Mouse (Mus musculus) embryonic facial prominence, embryonic 11.5 days (tissue): ENCODE results near the gene Wipf2. TPM values are rescaled to one million over a fixed set of nuclear protein-coding genes. Genes with fewer than 3 reads are reported as not detected.
A peak's percentile ranks its signal among the peaks of the same experiment; 100 is the strongest.

Experiments
- ATAC-seq: fragments of 200-750 bp; cut with Nextera tagmentation; replicated peaks from 2 replicates; pipeline ENCODE4 v1.8.0; 2017; ENCODE audit warnings: low read depth; ENCODE audit not compliant: insufficient number of reproducible peaks, low FRiP score, low TSS enrichment
- DNase-seq: peaks from one replicate; pipeline ENCODE4 v3.0.0-alpha.2; 2015; ENCODE audit warnings: low spot score
- H3K27ac ChIP-seq: fragments of 300-500 bp; sonication (generic); replicated peaks from 2 replicates; pipeline ENCODE4 v1.5.1; 2014; ENCODE audit warnings: mild to moderate bottlenecking, low read depth, low read length, control low read depth
- H3K27me3 ChIP-seq: fragments of 300-500 bp; sonication (generic); 2 replicates; pipeline ENCODE4 v1.6.1; 2014; ENCODE audit warnings: mild to moderate bottlenecking, low read length, moderate library complexity, mixed read lengths; ENCODE audit not compliant: control insufficient read depth, insufficient read depth
- H3K36me3 ChIP-seq: fragments of 300-500 bp; sonication (generic); replicated peaks from 2 replicates; pipeline ENCODE4 v1.6.1; 2014; ENCODE audit warnings: low read depth, mild to moderate bottlenecking, low read length, moderate library complexity, mixed read lengths; ENCODE audit not compliant: control insufficient read depth, insufficient read depth
- H3K4me1 ChIP-seq: fragments of 300-500 bp; sonication (generic); 2 replicates; pipeline ENCODE4 v1.6.1; 2014; ENCODE audit warnings: low read length, mixed read lengths; ENCODE audit not compliant: control insufficient read depth, insufficient read depth
- H3K4me2 ChIP-seq: fragments of 300-500 bp; sonication (generic); 2 replicates; pipeline ENCODE4 v1.6.1; 2014; ENCODE audit warnings: low read depth, mild to moderate bottlenecking, control low read depth, low read length, moderate library complexity
- H3K4me3 ChIP-seq: fragments of 300-500 bp; sonication (generic); 2 replicates; pipeline ENCODE4 v1.5.1; 2014; ENCODE audit warnings: low read depth, low read length, control low read depth
- H3K9ac ChIP-seq: fragments of 300-500 bp; sonication (generic); replicated peaks from 2 replicates; pipeline ENCODE4 v1.6.1; 2014; ENCODE audit warnings: mild to moderate bottlenecking, control low read depth, low read length
- H3K9me3 ChIP-seq: fragments of 300-500 bp; sonication (generic); replicated peaks from 2 replicates; pipeline ENCODE4 v1.6.1; 2016; ENCODE audit warnings: mild to moderate bottlenecking, low read length, inconsistent platforms, mixed read lengths; ENCODE audit not compliant: control insufficient read depth
- WGBS: fragments of 180-500 bp; shearing (Covaris S2); extraction: QIAGEN DNeasy Blood & Tissue Kit; methylation state at CpG from one replicate; pipeline ENCODE4 v1.1.7; 2014; 5-methylcytosine and 5-hydroxymethylcytosine counted together
- polyA plus RNA-seq: library from polyadenylated mRNA; unstranded; fragments of >200 nt; fragmentation: Nextera tagmentation; extraction: Ambion mirVana; gene quantifications from 2 replicates; pipeline ENCODE4 v1.2.1, GENCODE M21; 2014

Wipf2 gene
- polyA plus RNA-seq, 1 experiment from 2014 or later, result 4.6 TPM

GRCm38 (mm10) chr11:98863751-98864429 is 452 bp downstream of the Wipf2 start:
- under 1% methylated on average over 39 of the region's 39 CpGs for WGBS
- Histone ChIP-seq H3K36me3 (no peaks in the 10 kb centered on the region), H3K4me2 (peak overlapping the region; percentile 41)

GRCm38 (mm10) chr11:98867293-98867692 is 3.9 kb downstream of the Wipf2 start:
- Histone ChIP-seq H3K9ac (no peak overlapping the region), H3K4me1 (no peaks in the 10 kb centered on the region), H3K27ac (no peak overlapping the region), H3K9me3 (no peaks in the 10 kb centered on the region), H3K27me3 (no peaks in the 10 kb centered on the region), H3K4me3 (no peak overlapping the region), H3K36me3 (no peaks in the 10 kb centered on the region), H3K4me2 (no peak overlapping the region)
- no peak for DNase-seq
- 72% methylated on average over 12 of the region's 12 CpGs for WGBS
- no peak for ATAC-seq

More at GRCm38 (mm10) chr11:98863751-98864429, 452 bp downstream of the Wipf2 start:
- DNase-seq, result peak; percentile 86
- Histone ChIP-seq H3K27me3 (no peaks in the 10 kb centered on the region), H3K4me3 (peak overlapping the region; percentile 58), H3K27ac (peak overlapping the region; percentile 90), H3K9ac (peak overlapping the region; percentile 71), H3K9me3 (no peaks in the 10 kb centered on the region), H3K4me1 (no peaks in the 10 kb centered on the region)
- peak; percentile 75 for ATAC-seq

DNA sequence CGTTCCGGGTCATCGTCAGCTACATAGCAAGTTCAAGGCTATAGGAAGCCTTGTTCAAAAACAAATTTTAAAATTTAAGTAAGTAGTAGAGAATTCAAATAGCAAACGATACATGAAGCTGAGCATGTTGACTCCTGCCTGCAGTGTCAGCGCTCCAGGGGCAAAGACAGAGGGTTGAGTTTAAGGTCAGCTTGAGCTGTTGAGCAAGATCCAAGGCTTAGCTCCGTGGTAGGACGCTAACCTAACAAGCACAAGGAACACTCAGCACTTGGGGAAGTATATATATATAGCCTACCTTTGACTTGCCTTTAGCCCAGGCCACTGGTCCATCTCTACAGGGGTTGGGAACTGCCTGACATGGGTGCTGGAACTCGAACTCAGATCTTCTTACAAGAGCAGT is 6.5 kb downstream of the Wipf2 start:
- 91% methylated on average over 8 of the region's 8 CpGs for WGBS
- H3K4me3 ChIP-seq, result no peak overlapping the region
- no peak overlapping the region for H3K27ac ChIP-seq
- H3K9me3 ChIP-seq, result no peaks in the 10 kb centered on the region
- DNase-seq (no peak), ATAC-seq (no peak)
- H3K36me3 ChIP-seq, result no peaks in the 10 kb centered on the region; the same call in 1 of the 2 replicates
- no peaks in the 10 kb centered on the region for H3K27me3 ChIP-seq
- no peaks in the 10 kb centered on the region for H3K4me1 ChIP-seq
- H3K9ac ChIP-seq, result no peak overlapping the region
- H3K4me2 ChIP-seq, result no peak overlapping the region

- H3K36me3 ChIP-seq, result no peaks in the 10 kb centered on the region; the same call in none of the 2 replicates
- ATAC-seq (no peak), DNase-seq (no peak)
- no peaks in the 10 kb centered on the region for H3K27me3 ChIP-seq
- no peak overlapping the region for H3K4me2 ChIP-seq
- no peaks in the 10 kb centered on the region for H3K4me1 ChIP-seq
- no peak overlapping the region for H3K9ac ChIP-seq
- no peak overlapping the region for H3K4me3 ChIP-seq
- WGBS, result 82% methylated on average over 5 of the region's 5 CpGs
- no peaks in the 10 kb centered on the region for H3K9me3 ChIP-seq
- H3K27ac ChIP-seq, result no peak overlapping the region
Measured at GRCm38 (mm10) chr11:98870791-98871190, 7.4 kb downstream of the Wipf2 start.

DNA sequence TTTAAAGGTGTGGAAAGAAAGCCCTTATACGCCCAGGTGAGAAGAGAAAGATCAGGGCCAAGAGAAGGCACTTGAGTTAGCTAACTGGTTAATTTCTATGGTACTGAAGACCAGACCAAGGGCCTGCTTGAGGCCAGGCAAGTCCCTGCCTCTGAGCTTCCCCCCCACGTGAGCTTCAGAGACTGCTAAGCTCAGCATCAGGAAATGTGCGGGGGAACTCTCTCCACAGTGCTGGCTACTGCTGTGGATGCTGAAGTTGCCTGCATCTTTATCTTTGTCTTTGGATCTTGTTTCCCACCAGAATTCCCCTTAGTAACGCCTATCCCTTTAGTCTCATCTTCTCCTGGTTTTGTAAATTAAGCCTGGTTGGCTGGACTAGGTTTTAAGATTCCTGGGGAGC is 8.0 kb downstream of the Wipf2 start:
- H3K27ac ChIP-seq, result no peak overlapping the region
- DNase-seq (no peak), ATAC-seq (no peak)
- WGBS, result 61% methylated on average over 4 of the region's 4 CpGs
- H3K27me3 ChIP-seq, result no peaks in the 10 kb centered on the region
- no peak overlapping the region for H3K4me2 ChIP-seq
- no peaks in the 10 kb centered on the region for H3K4me1 ChIP-seq
- no peak overlapping the region for H3K4me3 ChIP-seq
- H3K9ac ChIP-seq, result no peak overlapping the region
- H3K36me3 ChIP-seq, result no peaks in the 10 kb centered on the region; the same call in none of the 2 replicates
- no peaks in the 10 kb centered on the region for H3K9me3 ChIP-seq

- no peak overlapping the region for H3K4me3 ChIP-seq
- peak; percentile 59 for DNase-seq
Measured at GRCm38 (mm10) chr11:98872040-98872439, 8.6 kb downstream of the Wipf2 start.

DNA sequence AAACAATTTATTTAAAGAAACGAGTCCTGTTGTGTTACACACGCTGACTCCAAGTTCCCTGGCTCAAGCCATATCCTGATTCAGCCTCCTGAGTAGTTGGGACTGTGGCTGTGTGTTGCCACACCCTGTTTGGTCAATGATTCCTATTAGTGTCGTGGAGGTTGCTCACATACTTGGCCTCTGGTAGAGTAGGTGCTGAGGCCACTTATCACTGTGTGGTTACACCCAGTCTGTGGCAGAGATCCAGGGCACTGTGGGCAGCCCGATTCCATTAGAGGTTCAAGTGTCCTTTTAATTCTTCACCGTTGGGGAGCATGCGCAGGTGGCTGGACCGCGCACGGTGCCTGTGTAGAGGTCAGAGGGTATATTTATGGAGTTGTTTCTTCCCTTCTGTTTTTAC is 10.5 kb downstream of the Wipf2 start:
- Histone ChIP-seq H3K27ac (no peak overlapping the region), H3K4me3 (no peak overlapping the region), H3K9ac (no peak overlapping the region), H3K4me1 (peaks cover 3% of the 10 kb centered on the region), H3K4me2 (no peak overlapping the region), H3K27me3 (no peaks in the 10 kb centered on the region), H3K36me3 (no peaks in the 10 kb centered on the region; the same call in none of the 2 replicates), H3K9me3 (no peaks in the 10 kb centered on the region)
- ATAC-seq (no peak), DNase-seq (no peak)
- 94% methylated on average over 9 of the region's 9 CpGs for WGBS

More at GRCm38 (mm10) chr11:98872040-98872439, 8.6 kb downstream of the Wipf2 start:
- no peaks in the 10 kb centered on the region for H3K4me1 ChIP-seq
- no peak overlapping the region for H3K4me2 ChIP-seq
- no peaks in the 10 kb centered on the region for H3K9me3 ChIP-seq
- H3K27ac ChIP-seq, result no peak overlapping the region
- WGBS, result 56% methylated on average over 4 of the region's 4 CpGs
- no peaks in the 10 kb centered on the region; the same call in none of the 2 replicates for H3K36me3 ChIP-seq
- no peaks in the 10 kb centered on the region for H3K27me3 ChIP-seq
- no peak for ATAC-seq
- H3K9ac ChIP-seq, result no peak overlapping the region

DNA sequence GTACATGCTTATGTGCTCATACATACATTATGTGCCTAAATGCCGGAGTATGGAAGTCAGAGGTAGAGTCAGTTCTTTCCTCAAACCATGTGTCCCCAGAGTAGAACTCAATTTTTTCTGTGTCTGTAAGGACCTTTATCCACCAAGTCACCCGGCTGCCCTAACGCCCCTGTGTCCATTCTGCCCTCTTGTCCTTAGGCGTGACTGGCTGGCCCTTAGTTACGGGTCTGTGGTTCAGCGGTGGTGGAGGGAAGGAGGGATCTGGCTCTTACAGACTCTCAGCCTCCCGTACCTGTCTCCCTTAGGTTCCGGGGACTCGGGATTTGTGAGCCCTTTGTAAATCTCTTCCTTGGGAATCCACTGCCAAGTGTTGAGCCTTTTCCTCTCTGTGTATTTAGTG is 13.6 kb downstream of the Wipf2 start:
- no peaks in the 10 kb centered on the region; the same call in none of the 2 replicates for H3K36me3 ChIP-seq
- no peaks in the 10 kb centered on the region for H3K27me3 ChIP-seq
- 84% methylated on average over 9 of the region's 9 CpGs for WGBS
- no peak overlapping the region for H3K9ac ChIP-seq
- H3K4me3 ChIP-seq, result no peak overlapping the region
- no peak overlapping the region for H3K27ac ChIP-seq
- ATAC-seq, result no peak
- peaks cover 3% of the 10 kb centered on the region for H3K4me1 ChIP-seq
- no peak for DNase-seq
- H3K9me3 ChIP-seq, result no peaks in the 10 kb centered on the region
- H3K4me2 ChIP-seq, result no peak overlapping the region
